9 mouse cellular contexts compared by ENCODE assay signal in genomic region chr8:93398044-93398443, GRCm38 (mm10).
A peak's percentile ranks its signal among the peaks of the same experiment; 100 is the strongest.
DNase-seq lines count a peak whose midpoint lies in the region.
"Had no signal": no experiment of that assay in that cellular context is flagged by ENCODE, and none has a peak within 500 bp of the region (broad histone marks: within the 10 kb centered on the region; RNA-seq: fewer than 3 reads in every experiment).

No protein-coding gene starts in this region.

- DNase-seq in embryo, embryonic 10.5 days (ENCODE audit: low spot score) = peak; percentile 32
- DNase-seq in embryo, embryonic 10 days (ENCODE audit: low spot score) = no peak
- peak; percentile 65 for DNase-seq in kidney, adult 9 months
- no peak for DNase-seq in kidney, adult 11 months
- peak; percentile 9 for DNase-seq in urinary bladder, postnatal 14 days (ENCODE audit: low spot score)
- no peak for DNase-seq in urinary bladder, postnatal 36 days (ENCODE audit: low spot score in 2 of 2)
- DNase-seq in natural killer cell, adult 2 months (ENCODE audit: low spot score in 2 of 2) = no peak
- no peak for DNase-seq in spleen, postnatal 14 days (ENCODE audit: low spot score in 2 of 2)
- DNase-seq: adrenal gland, adult 2 months had no signal

Comparison
In these comparisons a context has a peak if more than half of its experiments do, and no peak if none do; other contexts are left out.
1. DNase-seq: peak in embryo, embryonic 10.5 days (single experiment), kidney, adult 9 months (single experiment) and urinary bladder, postnatal 14 days (single experiment); none in embryo, embryonic 10 days (single experiment), kidney, adult 11 months (single experiment), urinary bladder, postnatal 36 days (0 of 2), natural killer cell, adult 2 months (0 of 2) and spleen, postnatal 14 days (0 of 2).